Mouse (Mus musculus) liver, embryonic 14.5 days (tissue): ENCODE data around the gene Hadha. TPM values are rescaled to one million over a fixed set of nuclear protein-coding genes. Genes with fewer than 3 reads are reported as not detected.

Source experiments
- ATAC-seq: fragments of 200-750 bp; cut with Nextera tagmentation; 2 replicates; pipeline ENCODE4 v1.8.0; 2017; ENCODE audit warnings: moderate number of reproducible peaks, mild to moderate bottlenecking, moderate library complexity; ENCODE audit not compliant: insufficient read depth
- DNase-seq, 3 experiments: peaks; one replicate each; pipeline ENCODE4 v3.0.0-alpha.2; 2012 to 2013; ENCODE audit warnings: low read depth in 3 of 3, low spot score in 3 of 3
- H3K27ac ChIP-seq: fragments of 300-500 bp; sonication (generic); 2 replicates; pipeline ENCODE4 v1.5.1; 2014; ENCODE audit warnings: moderate library complexity, mild to moderate bottlenecking, control low read depth, inconsistent platforms
- H3K27me3 ChIP-seq: fragments of 300-500 bp; sonication (generic); 2 replicates; pipeline ENCODE4 v1.6.1; 2014; ENCODE audit warnings: mild to moderate bottlenecking, low read length, moderate library complexity; ENCODE audit not compliant: control insufficient read depth, insufficient read depth
- H3K36me3 ChIP-seq: fragments of 300-500 bp; sonication (generic); replicated peaks from 2 replicates; pipeline ENCODE4 v1.6.1; 2014; ENCODE audit warnings: low read depth; ENCODE audit not compliant: control insufficient read depth, insufficient read depth
- H3K4me1 ChIP-seq, 2 experiments: fragments of 200-500 bp in 1 of 2; fragments of 300-500 bp in 1 of 2; sonication (generic) in 1 of 2; replicated peaks; 2 replicates each; pipeline ENCODE4 v1.6.1; 2012 to 2014; ENCODE audit warnings: antibody characterized with exemption in 1 of 2, inconsistent platforms in 1 of 2, low read length in 1 of 2; ENCODE audit not compliant: control insufficient read depth in 2 of 2, insufficient read depth in 2 of 2
- H3K4me2 ChIP-seq: fragments of 300-500 bp; sonication (generic); 2 replicates; pipeline ENCODE4 v1.6.1; 2014; ENCODE audit warnings: low read depth, mild to moderate bottlenecking, control low read depth, moderate library complexity
- H3K4me3 ChIP-seq, 2 experiments: fragments of 200-500 bp in 1 of 2; fragments of 300-500 bp in 1 of 2; sonication (generic) in 1 of 2; 2 replicates each; pipeline ENCODE4 v1.5.1; 2012 to 2014; ENCODE audit warnings: low read depth in 2 of 2, low read length in 2 of 2, mild to moderate bottlenecking in 2 of 2, control low read depth in 1 of 2, inconsistent platforms in 1 of 2, moderate library complexity in 1 of 2; ENCODE audit not compliant: insufficient read depth in 1 of 2
- H3K9ac ChIP-seq: fragments of 300-500 bp; sonication (generic); replicated peaks from 2 replicates; pipeline ENCODE4 v1.6.1; 2014; ENCODE audit warnings: mild to moderate bottlenecking, control low read depth, moderate library complexity
- H3K9me3 ChIP-seq: fragments of 300-500 bp; sonication (generic); 2 replicates; pipeline ENCODE4 v1.6.1; 2016; ENCODE audit warnings: low read length, mixed read lengths; ENCODE audit not compliant: control insufficient read depth
- CTCF ChIP-seq: IDR thresholded peaks from 2 replicates; pipeline ENCODE4 v1.5.1; 2016; ENCODE audit warnings: antibody characterized with exemption, low read depth, control low read depth
- EP300 ChIP-seq: IDR thresholded peaks from 2 replicates; pipeline ENCODE4 v1.6.1; 2016; ENCODE audit warnings: antibody characterized with exemption, low read depth
- WGBS: fragments of 180-500 bp; shearing (Covaris S2); extraction: QIAGEN DNeasy Blood & Tissue Kit; methylation state at CpG from one replicate; pipeline ENCODE4 v1.1.7; 2014; ENCODE audit not compliant: insufficient replicate concordance; 5-methylcytosine and 5-hydroxymethylcytosine counted together
- polyA plus RNA-seq, 2 experiments: library from polyadenylated mRNA; depleted of rRNA in 1 of 2; stranded (reverse) in 1 of 2; unstranded in 1 of 2; fragments of >200 nt; fragmentation: Nextera tagmentation in 1 of 2; extraction: Ambion mirVana in 1 of 2; gene quantifications; 2 replicates each; pipeline versions ENCODE4 v1.2.1 to v1.2.3; 2012 to 2014

Gene Hadha
- polyA plus RNA-seq, 2 experiments: 40.0 to 73.9 TPM

GRCm38 (mm10) chr5:30113881-30114760, 40.8 kb downstream of the Hadha start:
- Histone ChIP-seq H3K36me3 (no peaks in the 10 kb centered on the region), H3K27me3 (peaks cover 50% of the 10 kb centered on the region), H3K4me1 (peaks cover 0 to 6% of the 10 kb centered on the region in 2 experiments; a peak in 2 of 4 replicates), H3K4me2 (peak overlapping the region; percentile 61), H3K9ac (no peak overlapping the region), H3K4me3 (peak overlapping the region; percentile 22 to 48), H3K9me3 (no peaks in the 10 kb centered on the region), H3K27ac (no peak overlapping the region)
- ATAC-seq: peak; percentile 38; the same call in 1 of the 2 replicates
- WGBS: under 1% methylated on average over 99 of the region's 103 CpGs
- TF ChIP-seq CTCF (peak; percentile 53), EP300 (no peak)
- DNase-seq: peak in 1 of 3 experiments; percentile 20

- Histone ChIP-seq H3K4me3 (no peak overlapping the region), H3K9ac (no peak overlapping the region), H3K27me3 (peaks cover 60% of the 10 kb centered on the region), H3K36me3 (no peaks in the 10 kb centered on the region), H3K4me1 (peaks cover 0 to 6% of the 10 kb centered on the region in 2 experiments; a peak in 2 of 4 replicates), H3K9me3 (no peaks in the 10 kb centered on the region), H3K27ac (no peak overlapping the region), H3K4me2 (no peak overlapping the region)
- TF ChIP-seq CTCF: peak; percentile 42
- TF ChIP-seq EP300: no peak
- ATAC-seq (no peak), DNase-seq (no peak)
- WGBS: 71% methylated on average over 3 of the region's 3 CpGs
These were observed 42.4 kb downstream of the Hadha start for GRCm38 (mm10) chr5:30112533-30113068.

DNA sequence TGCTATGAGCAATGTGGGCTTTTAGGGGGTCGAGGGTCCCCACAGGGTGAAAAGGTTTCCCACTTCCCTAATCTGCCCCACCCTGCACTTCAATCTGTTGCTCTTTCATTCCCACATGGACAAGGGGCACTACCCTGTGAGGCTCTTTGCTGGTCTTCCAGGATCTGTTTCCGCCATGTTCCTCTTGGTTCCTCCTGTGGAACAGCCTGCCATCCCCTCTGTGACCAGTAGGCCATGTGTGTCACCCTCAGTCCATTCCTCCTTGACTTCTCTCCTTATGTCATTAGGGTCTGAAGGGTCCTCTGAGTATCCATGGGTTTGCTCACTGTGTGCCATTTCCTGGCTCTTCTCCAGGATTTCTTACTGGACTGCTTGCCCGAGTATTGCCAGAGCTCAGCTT, 43.2 kb downstream of the Hadha start:
- H3K4me2 ChIP-seq: no peak overlapping the region
- no peaks in the 10 kb centered on the region for H3K9me3 ChIP-seq
- peaks cover 68% of the 10 kb centered on the region for H3K27me3 ChIP-seq
- DNase-seq (no peak), ATAC-seq (no peak)
- H3K4me3 ChIP-seq: no peak overlapping the region
- H3K27ac ChIP-seq: no peak overlapping the region
- no peaks in the 10 kb centered on the region for H3K36me3 ChIP-seq
- TF ChIP-seq EP300 (no peak), CTCF (no peak)
- WGBS: 47% methylated on average over 3 of the region's 3 CpGs
- peaks cover 0 to 6% of the 10 kb centered on the region in 2 experiments; a peak in 2 of 4 replicates for H3K4me1 ChIP-seq
- no peak overlapping the region for H3K9ac ChIP-seq

GRCm38 (mm10) chr5:30111126-30111525, 43.8 kb downstream of the Hadha start:
- TF ChIP-seq EP300: no peak
- TF ChIP-seq CTCF: peak; percentile 52
- Histone ChIP-seq H3K9me3 (no peaks in the 10 kb centered on the region), H3K4me2 (peak overlapping the region; percentile 30), H3K4me3 (peak overlapping the region in 1 of 2 experiments; percentile 10; a peak in 1 of 4 replicates), H3K36me3 (no peaks in the 10 kb centered on the region), H3K9ac (no peak overlapping the region), H3K4me1 (peaks cover 0 to 6% of the 10 kb centered on the region in 2 experiments; a peak in 2 of 4 replicates), H3K27ac (no peak overlapping the region), H3K27me3 (peaks cover 75% of the 10 kb centered on the region)
- DNase-seq (no peak), ATAC-seq (peak; percentile 34; the same call in 1 of the 2 replicates)
- WGBS: under 1% methylated on average over 18 of the region's 18 CpGs
